Mouse (Mus musculus) liver, embryonic 12.5 days (tissue): ENCODE data around the gene Smok3c. TPM values are rescaled to one million over a fixed set of nuclear protein-coding genes. Genes with fewer than 3 reads are reported as not detected.
"Not testable (repeated sequence)": the region's sequence is repeated elsewhere in the genome, so short reads cannot be mapped to it uniquely, and the experiment has no call there.

ENCODE experiments used
- ATAC-seq: fragments of 200-750 bp; cut with Nextera tagmentation; 2 replicates; pipeline ENCODE4 v1.8.0; 2017; ENCODE audit warnings: moderate number of reproducible peaks, mild to moderate bottlenecking, moderate library complexity
- H3K27ac ChIP-seq: fragments of 300-500 bp; sonication (generic); 2 replicates; pipeline ENCODE4 v1.5.1; 2016; ENCODE audit warnings: mild to moderate bottlenecking
- H3K27me3 ChIP-seq: fragments of 300-500 bp; sonication (generic); replicated peaks from 2 replicates; pipeline ENCODE4 v1.6.1; 2016; ENCODE audit warnings: mild to moderate bottlenecking, moderate library complexity
- H3K36me3 ChIP-seq: fragments of 300-500 bp; sonication (generic); 2 replicates; pipeline ENCODE4 v1.6.1; 2016; ENCODE audit warnings: mild to moderate bottlenecking, moderate library complexity
- H3K4me1 ChIP-seq: fragments of 300-500 bp; sonication (generic); 2 replicates; pipeline ENCODE4 v1.6.1; 2016
- H3K4me2 ChIP-seq: fragments of 300-500 bp; sonication (generic); 2 replicates; pipeline ENCODE4 v1.6.1; 2016; ENCODE audit warnings: mild to moderate bottlenecking, moderate library complexity
- H3K4me3 ChIP-seq: fragments of 300-500 bp; sonication (generic); 2 replicates; pipeline ENCODE4 v1.5.1; 2016; ENCODE audit warnings: mild to moderate bottlenecking, moderate library complexity
- H3K9ac ChIP-seq: fragments of 300-500 bp; sonication (generic); 2 replicates; pipeline ENCODE4 v1.6.1; 2016; ENCODE audit warnings: mild to moderate bottlenecking, moderate library complexity
- H3K9me3 ChIP-seq: fragments of 300-500 bp; sonication (generic); replicated peaks from 2 replicates; pipeline ENCODE4 v1.6.1; 2016; ENCODE audit warnings: mild to moderate bottlenecking, moderate library complexity
- WGBS: fragments of 180-500 bp; shearing (Covaris S2); methylation state at CpG from one replicate; pipeline ENCODE4 v1.1.7; 2016; ENCODE audit not compliant: insufficient replicate concordance; 5-methylcytosine and 5-hydroxymethylcytosine counted together
- polyA plus RNA-seq: library from polyadenylated mRNA; unstranded; fragments of >200 nt; fragmentation: Nextera tagmentation; extraction: Ambion mirVana; gene quantifications from 2 replicates; pipeline ENCODE4 v1.2.1, GENCODE M21; 2016

Gene Smok3c
- not detected in 2 replicates for polyA plus RNA-seq

GRCm38 (mm10) chr5:138052894-138053293 lies at the start of gene Smok3c:
Gene Smok3c, plus strand, starts transcription at chr5:138053194.
- H3K4me3 ChIP-seq, H3K4me1 ChIP-seq, H3K27ac ChIP-seq, H3K36me3 ChIP-seq, ATAC-seq, H3K9ac ChIP-seq, H3K4me2 ChIP-seq, H3K9me3 ChIP-seq, H3K27me3 ChIP-seq: not testable (repeated sequence)
- WGBS: no CpG with 5 or more reads among the region's 5 CpGs

GRCm38 (mm10) chr5:138009437-138009836 lies 43.6 kb upstream of the Smok3c start:
- Histone ChIP-seq H3K27me3 (no peaks in the 10 kb centered on the region), H3K4me3 (no peak overlapping the region), H3K9ac (no peak overlapping the region), H3K4me1 (no peaks in the 10 kb centered on the region), H3K36me3 (no peaks in the 10 kb centered on the region), H3K9me3 (no peaks in the 10 kb centered on the region), H3K27ac (no peak overlapping the region), H3K4me2 (no peak overlapping the region)
- ATAC-seq: no peak
- 69% methylated on average over 5 of the region's 5 CpGs for WGBS

- Histone ChIP-seq H3K4me3 (no peak overlapping the region), H3K27me3 (no peaks in the 10 kb centered on the region), H3K4me1 (no peaks in the 10 kb centered on the region), H3K36me3 (no peaks in the 10 kb centered on the region), H3K9me3 (no peaks in the 10 kb centered on the region), H3K4me2 (no peak overlapping the region), H3K9ac (no peak overlapping the region), H3K27ac (no peak overlapping the region)
- 71% methylated on average over 5 of the region's 5 CpGs for WGBS
- ATAC-seq: no peak
Measured at GRCm38 (mm10) chr5:138012382-138012781, 40.6 kb upstream of the Smok3c start.

GRCm38 (mm10) chr5:138016530-138016929 lies 36.5 kb upstream of the Smok3c start:
- Histone ChIP-seq H3K4me3 (no peak overlapping the region), H3K4me2 (no peak overlapping the region), H3K9me3 (no peaks in the 10 kb centered on the region), H3K4me1 (no peaks in the 10 kb centered on the region), H3K36me3 (no peaks in the 10 kb centered on the region), H3K27me3 (no peaks in the 10 kb centered on the region), H3K27ac (no peak overlapping the region), H3K9ac (no peak overlapping the region)
- WGBS: 78% methylated on average over 2 of the region's 2 CpGs
- ATAC-seq: no peak

- no peaks in the 10 kb centered on the region for H3K4me1 ChIP-seq
- H3K9me3 ChIP-seq: no peaks in the 10 kb centered on the region
- H3K27ac ChIP-seq: no peak overlapping the region
- H3K36me3 ChIP-seq: no peaks in the 10 kb centered on the region
- no peak overlapping the region for H3K9ac ChIP-seq
- H3K4me3 ChIP-seq: no peak overlapping the region
- H3K27me3 ChIP-seq: no peaks in the 10 kb centered on the region
- ATAC-seq: no peak
- H3K4me2 ChIP-seq: no peak overlapping the region
Measured at GRCm38 (mm10) chr5:138016997-138017396, 36.0 kb upstream of the Smok3c start.

- ATAC-seq, H3K27ac ChIP-seq, H3K4me3 ChIP-seq, H3K36me3 ChIP-seq, H3K4me1 ChIP-seq, H3K4me2 ChIP-seq, H3K9ac ChIP-seq, H3K9me3 ChIP-seq, H3K27me3 ChIP-seq: not testable (repeated sequence)
- WGBS: 77% methylated on average over 4 of the region's 4 CpGs
Measured at GRCm38 (mm10) chr5:138019577-138019976, 33.4 kb upstream of the Smok3c start.

GRCm38 (mm10) chr5:138020961-138021479 lies 32.0 kb upstream of the Smok3c start, which contains the start of the genes Smok3a and Smok3b:
Gene Smok3a, plus strand, starts transcription at chr5:138021261.
Gene Smok3b, plus strand, starts transcription at chr5:138021429.
- not testable (repeated sequence) for H3K36me3 ChIP-seq, H3K4me1 ChIP-seq, H3K4me3 ChIP-seq, H3K9ac ChIP-seq, H3K4me2 ChIP-seq, H3K27me3 ChIP-seq, ATAC-seq, H3K27ac ChIP-seq, H3K9me3 ChIP-seq
- WGBS: 86% methylated on average over 5 of the region's 7 CpGs

GRCm38 (mm10) chr5:138073803-138074202 lies 20.8 kb downstream of the Smok3c start:
- no peaks in the 10 kb centered on the region for H3K4me1 ChIP-seq
- ATAC-seq: no peak
- no peak overlapping the region for H3K27ac ChIP-seq
- H3K36me3 ChIP-seq: no peaks in the 10 kb centered on the region
- H3K4me2 ChIP-seq: no peak overlapping the region
- WGBS: 85% methylated on average over 4 of the region's 4 CpGs
- H3K4me3 ChIP-seq: no peak overlapping the region
- H3K27me3 ChIP-seq: no peaks in the 10 kb centered on the region
- H3K9ac ChIP-seq: no peak overlapping the region
- no peaks in the 10 kb centered on the region for H3K9me3 ChIP-seq

GRCm38 (mm10) chr5:138075684-138076083 lies 22.7 kb downstream of the Smok3c start:
- Histone ChIP-seq H3K9me3 (no peaks in the 10 kb centered on the region), H3K9ac (no peak overlapping the region), H3K4me2 (no peak overlapping the region), H3K36me3 (no peaks in the 10 kb centered on the region), H3K27ac (no peak overlapping the region), H3K4me1 (no peaks in the 10 kb centered on the region), H3K4me3 (no peak overlapping the region), H3K27me3 (no peaks in the 10 kb centered on the region)
- ATAC-seq: no peak
- WGBS: 51% methylated on average over 3 of the region's 3 CpGs

GRCm38 (mm10) chr5:138076148-138076547 lies 23.2 kb downstream of the Smok3c start:
- no peak for ATAC-seq

GRCm38 (mm10) chr5:138080456-138080855 lies 27.5 kb downstream of the Smok3c start:
- whole genome bisulfite sequencing: 68% methylated on average over 5 of the region's 5 CpGs

More at GRCm38 (mm10) chr5:138076148-138076547, 23.2 kb downstream of the Smok3c start:
- no peaks in the 10 kb centered on the region for H3K27me3 ChIP-seq
- WGBS: 41% methylated on average over 2 of the region's 2 CpGs
- H3K36me3 ChIP-seq: no peaks in the 10 kb centered on the region
- no peak overlapping the region for H3K4me3 ChIP-seq
- no peaks in the 10 kb centered on the region for H3K4me1 ChIP-seq
- H3K27ac ChIP-seq: no peak overlapping the region
- no peaks in the 10 kb centered on the region for H3K9me3 ChIP-seq
- no peak overlapping the region for H3K4me2 ChIP-seq
- H3K9ac ChIP-seq: no peak overlapping the region

GRCm38 (mm10) chr5:138081446-138081845 lies 28.5 kb downstream of the Smok3c start:
- 66% methylated on average over 9 of the region's 9 CpGs for WGBS
- Histone ChIP-seq H3K4me2 (no peak overlapping the region), H3K4me3 (no peak overlapping the region), H3K4me1 (peaks cover 17% of the 10 kb centered on the region), H3K9me3 (no peaks in the 10 kb centered on the region), H3K27ac (no peak overlapping the region), H3K27me3 (no peaks in the 10 kb centered on the region), H3K36me3 (no peaks in the 10 kb centered on the region), H3K9ac (no peak overlapping the region)
- no peak for ATAC-seq

More at GRCm38 (mm10) chr5:138080456-138080855, 27.5 kb downstream of the Smok3c start:
- Histone ChIP-seq H3K27ac (no peak overlapping the region), H3K9me3 (no peaks in the 10 kb centered on the region), H3K4me1 (peaks cover 11% of the 10 kb centered on the region), H3K9ac (no peak overlapping the region), H3K4me2 (no peak overlapping the region), H3K4me3 (no peak overlapping the region), H3K36me3 (no peaks in the 10 kb centered on the region), H3K27me3 (no peaks in the 10 kb centered on the region)
- ATAC-seq: no peak

- H3K4me3 ChIP-seq: no peak overlapping the region
- H3K27ac ChIP-seq: peak overlapping the region; percentile 83
- peaks cover 36% of the 10 kb centered on the region for H3K4me1 ChIP-seq
- H3K36me3 ChIP-seq: peaks cover 15% of the 10 kb centered on the region
- no peaks in the 10 kb centered on the region for H3K27me3 ChIP-seq
- no peaks in the 10 kb centered on the region for H3K9me3 ChIP-seq
- WGBS: 47% methylated on average over 2 of the region's 2 CpGs
- no peak overlapping the region for H3K9ac ChIP-seq
- ATAC-seq: no peak
- H3K4me2 ChIP-seq: no peak overlapping the region
Measured at GRCm38 (mm10) chr5:138083318-138083900, 30.4 kb downstream of the Smok3c start.
